Mouse (Mus musculus): ENCODE results near the gene Clta. TPM values are rescaled to one million over a fixed set of nuclear protein-coding genes. Genes with fewer than 3 reads are reported as not detected.

Clta gene
- total RNA-seq, 1 experiment, result 373 TPM

DNA sequence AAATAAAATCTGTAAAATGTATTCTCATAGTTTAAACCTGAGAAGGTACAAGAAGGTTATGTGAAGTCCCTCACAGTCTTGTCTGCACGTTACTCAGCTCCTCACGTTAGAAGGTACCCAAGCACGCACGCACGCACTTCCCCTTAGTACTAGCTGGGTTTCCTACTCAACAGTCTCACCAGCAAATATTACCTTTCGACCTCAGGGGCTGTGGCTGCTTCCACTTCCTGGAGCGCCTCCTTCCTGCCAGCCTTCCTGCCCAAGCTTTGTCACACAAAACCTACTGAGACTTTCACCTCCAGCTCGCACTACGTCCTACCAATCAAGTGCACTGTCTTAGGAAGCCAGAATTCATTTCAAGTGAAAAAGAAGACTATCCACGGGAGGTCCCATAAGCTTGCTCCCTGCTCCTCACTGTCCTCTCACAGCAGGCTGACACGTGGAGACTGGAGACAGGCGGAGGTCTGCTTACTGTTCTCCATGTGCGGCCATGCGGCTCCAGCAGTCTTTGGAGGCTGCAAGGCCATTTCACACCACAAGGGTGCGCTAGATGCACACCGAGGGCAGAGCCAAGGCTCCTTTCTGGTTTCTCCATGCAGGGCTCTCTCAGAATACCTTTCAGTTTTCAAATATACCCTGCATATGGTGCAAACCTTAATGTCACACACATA, 61.2 kb downstream of the Clta start:
- TF ChIP-seq ZC3H11A (IDR thresholded peaks at IDR 0.05; ENCODE audit: borderline replicate concordance, low read depth, low read length) (peak; percentile 81), CHD2 (IDR thresholded peaks at IDR 0.05; ENCODE audit: low read depth, low read length) (no peak), ZNF384 (IDR thresholded peaks at IDR 0.05; ENCODE audit: low read depth, low read length) (no peak)
- in situ Hi-C loops (cut with MboI; ENCODE audit: low sequenced_read_pairs in 2 of 2, unreplicated experiment in 2 of 2), result no loop called here
- peak overlapping the region; percentile 60 for H3K9ac ChIP-seq (ENCODE audit: insufficient read depth, low read depth, low read length, poor library complexity, severe bottlenecking)
- no peaks in the 10 kb centered on the region for H3K9me3 ChIP-seq (ENCODE audit: control insufficient read depth, insufficient read depth, low read depth, low read length)
- peaks cover 12 to 14% of the 10 kb centered on the region in 2 experiments; a peak in 3 of 4 replicates for H3K4me1 ChIP-seq (ENCODE audit: control insufficient read depth in 2 of 2, insufficient read depth in 2 of 2, low read length in 2 of 2, poor library complexity in 1 of 2)
- peak overlapping the region; percentile 8 to 32 for H3K4me3 ChIP-seq (ENCODE audit: insufficient read depth in 1 of 2, low read depth in 1 of 2, low read length in 2 of 2, poor library complexity in 1 of 2, severe bottlenecking in 1 of 2)
- DNase-seq (ENCODE audit: low read depth, low spot score), result peak; percentile 83
- H3K27ac ChIP-seq (ENCODE audit: insufficient read depth, low read depth, low read length, poor library complexity, severe bottlenecking), result peak overlapping the region; percentile 9; the same call in 1 of the 2 replicates
- H3K36me3 ChIP-seq (ENCODE audit: control insufficient read depth, insufficient read depth, low read length, poor library complexity, severe bottlenecking), result no peaks in the 10 kb centered on the region

DNA sequence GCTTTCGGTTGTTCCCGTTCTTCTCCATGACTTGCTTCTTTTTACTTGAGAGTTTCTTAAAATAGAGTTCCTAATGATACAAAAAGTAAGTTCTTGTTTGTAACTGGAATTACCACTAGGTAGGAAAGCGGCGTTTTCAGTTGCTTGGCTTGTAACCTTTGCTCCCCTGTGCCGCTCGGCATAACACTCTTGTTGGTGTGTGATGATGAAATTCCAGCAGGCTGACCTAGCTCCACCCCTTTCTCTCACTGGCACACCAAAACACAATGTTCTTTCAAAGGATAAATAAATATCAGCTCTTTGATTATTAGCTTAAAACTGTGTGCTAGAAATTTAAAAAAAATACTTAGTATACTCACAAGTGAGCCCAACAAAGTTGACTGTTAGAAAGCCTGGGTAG, 62.6 kb downstream of the Clta start:
- H3K9me3 ChIP-seq (ENCODE audit: control insufficient read depth, insufficient read depth, low read depth, low read length), result no peaks in the 10 kb centered on the region
- no peak for DNase-seq (ENCODE audit: low read depth, low spot score)
- 0 out of 2 replicates have a peak overlapping the region, but pooled peaks have one; percentile 40 for H3K9ac ChIP-seq (ENCODE audit: insufficient read depth, low read depth, low read length, poor library complexity, severe bottlenecking)
- in situ Hi-C loops (cut with MboI; ENCODE audit: low sequenced_read_pairs in 2 of 2, unreplicated experiment in 2 of 2), result no loop called here
- peaks cover 9 to 14% of the 10 kb centered on the region in 2 experiments; a peak in 3 of 4 replicates for H3K4me1 ChIP-seq (ENCODE audit: control insufficient read depth in 2 of 2, insufficient read depth in 2 of 2, low read length in 2 of 2, poor library complexity in 1 of 2)
- TF ChIP-seq CHD2 (IDR thresholded peaks at IDR 0.05; ENCODE audit: low read depth, low read length) (no peak), MAFK (IDR thresholded peaks at IDR 0.05; ENCODE audit: insufficient read depth, low read depth, low read length) (no peak), HCFC1 (IDR thresholded peaks at IDR 0.05; ENCODE audit: borderline replicate concordance, insufficient read depth, low read length) (no peak), ZC3H11A (IDR thresholded peaks at IDR 0.05; ENCODE audit: borderline replicate concordance, low read depth, low read length) (no peak), ZNF384 (IDR thresholded peaks at IDR 0.05; ENCODE audit: low read depth, low read length) (no peak)
- no peak overlapping the region for H3K27ac ChIP-seq (ENCODE audit: insufficient read depth, low read depth, low read length, poor library complexity, severe bottlenecking)
- peak overlapping the region; percentile 5 to 34; a peak in 2 of 4 replicates for H3K4me3 ChIP-seq (ENCODE audit: insufficient read depth in 1 of 2, low read depth in 1 of 2, low read length in 2 of 2, poor library complexity in 1 of 2, severe bottlenecking in 1 of 2)
- no peaks in the 10 kb centered on the region for H3K36me3 ChIP-seq (ENCODE audit: control insufficient read depth, insufficient read depth, low read length, poor library complexity, severe bottlenecking)

DNA sequence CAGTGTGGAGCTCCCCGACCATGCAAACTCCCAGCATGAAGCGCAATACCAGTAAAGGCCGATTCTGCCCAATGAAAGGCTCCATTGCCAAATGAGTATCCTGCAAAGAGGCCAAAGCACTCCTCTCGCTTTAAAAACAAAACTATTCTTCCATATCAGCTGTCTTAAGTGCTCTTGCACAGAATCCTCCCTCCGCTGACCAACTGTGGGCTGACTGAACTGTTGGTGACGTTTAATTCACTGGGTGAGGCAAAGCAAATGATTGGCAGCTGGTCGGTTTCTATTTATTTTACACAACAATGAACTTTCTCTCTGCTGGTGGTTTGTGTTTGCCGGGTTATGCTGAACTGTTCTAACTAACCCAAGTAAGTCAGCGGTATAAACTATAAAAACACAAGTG, 64.5 kb downstream of the Clta start:
- Histone ChIP-seq H3K9me3 (ENCODE audit: control insufficient read depth, insufficient read depth, low read depth, low read length) (no peaks in the 10 kb centered on the region), H3K4me1 (ENCODE audit: control insufficient read depth in 2 of 2, insufficient read depth in 2 of 2, low read length in 2 of 2, poor library complexity in 1 of 2) (peaks cover 5 to 9% of the 10 kb centered on the region in 2 experiments; a peak in 3 of 4 replicates), H3K9ac (ENCODE audit: insufficient read depth, low read depth, low read length, poor library complexity, severe bottlenecking) (no peak overlapping the region; the same call in 1 of the 2 replicates), H3K4me3 (ENCODE audit: insufficient read depth in 1 of 2, low read depth in 1 of 2, low read length in 2 of 2, poor library complexity in 1 of 2, severe bottlenecking in 1 of 2) (no peak overlapping the region), H3K36me3 (ENCODE audit: control insufficient read depth, insufficient read depth, low read length, poor library complexity, severe bottlenecking) (no peaks in the 10 kb centered on the region), H3K27ac (ENCODE audit: insufficient read depth, low read depth, low read length, poor library complexity, severe bottlenecking) (no peak overlapping the region)
- TF ChIP-seq CHD2 (IDR thresholded peaks at IDR 0.05; ENCODE audit: low read depth, low read length), result no peak
- TF ChIP-seq ZC3H11A (IDR thresholded peaks at IDR 0.05; ENCODE audit: borderline replicate concordance, low read depth, low read length), result no peak
- TF ChIP-seq MAFK (IDR thresholded peaks at IDR 0.05; ENCODE audit: insufficient read depth, low read depth, low read length), result no peak
- no peak for TF ChIP-seq ZNF384 (IDR thresholded peaks at IDR 0.05; ENCODE audit: low read depth, low read length)
- no peak for TF ChIP-seq HCFC1 (IDR thresholded peaks at IDR 0.05; ENCODE audit: borderline replicate concordance, insufficient read depth, low read length)
- in situ Hi-C loops (cut with MboI; ENCODE audit: low sequenced_read_pairs in 2 of 2, unreplicated experiment in 2 of 2), result no loop called here
- no peak for DNase-seq (ENCODE audit: low read depth, low spot score)

DNA sequence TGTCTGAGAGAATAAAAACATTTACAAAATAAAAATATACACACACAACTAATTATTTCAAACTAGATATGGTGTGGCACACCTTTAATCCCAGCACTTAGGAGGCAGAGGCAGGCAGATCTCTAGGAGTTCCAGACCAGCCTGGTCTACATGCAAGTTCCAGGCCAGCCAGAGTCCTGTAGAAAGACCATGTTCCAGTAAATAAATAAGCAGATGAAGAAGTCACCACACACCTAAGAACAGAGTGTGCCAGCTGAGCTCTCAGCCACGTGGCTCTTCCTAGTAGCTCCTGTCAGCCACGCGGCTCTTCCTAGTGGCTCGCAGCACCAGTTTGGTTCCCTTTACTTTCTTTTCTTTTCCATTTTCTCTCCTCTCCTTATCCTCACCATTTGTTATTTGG, 65.2 kb downstream of the Clta start:
- Histone ChIP-seq H3K9me3 (ENCODE audit: control insufficient read depth, insufficient read depth, low read depth, low read length) (no peaks in the 10 kb centered on the region), H3K4me1 (ENCODE audit: control insufficient read depth in 2 of 2, insufficient read depth in 2 of 2, low read length in 2 of 2, poor library complexity in 1 of 2) (peaks cover 5 to 9% of the 10 kb centered on the region in 2 experiments; a peak in 3 of 4 replicates), H3K27ac (ENCODE audit: insufficient read depth, low read depth, low read length, poor library complexity, severe bottlenecking) (no peak overlapping the region), H3K9ac (ENCODE audit: insufficient read depth, low read depth, low read length, poor library complexity, severe bottlenecking) (no peak overlapping the region), H3K4me3 (ENCODE audit: insufficient read depth in 1 of 2, low read depth in 1 of 2, low read length in 2 of 2, poor library complexity in 1 of 2, severe bottlenecking in 1 of 2) (no peak overlapping the region), H3K36me3 (ENCODE audit: control insufficient read depth, insufficient read depth, low read length, poor library complexity, severe bottlenecking) (no peaks in the 10 kb centered on the region)
- TF ChIP-seq ZNF384 (IDR thresholded peaks at IDR 0.05; ENCODE audit: low read depth, low read length) (no peak), ZC3H11A (IDR thresholded peaks at IDR 0.05; ENCODE audit: borderline replicate concordance, low read depth, low read length) (no peak), MAFK (IDR thresholded peaks at IDR 0.05; ENCODE audit: insufficient read depth, low read depth, low read length) (no peak)
- no peak for DNase-seq (ENCODE audit: low read depth, low spot score)
- in situ Hi-C loops (cut with MboI; ENCODE audit: low sequenced_read_pairs in 2 of 2, unreplicated experiment in 2 of 2), result no loop called here
